7 mouse cellular contexts compared by ENCODE assay signal in genomic region chr16:55575609-55576283, GRCm38 (mm10).
A peak's percentile ranks its signal among the peaks of the same experiment; 100 is the strongest.
DNase-seq lines count a peak whose midpoint lies in the region; ATAC-seq and TF ChIP-seq lines count a peak whose summit lies in the region.
"Not testable (repeated sequence)": the region's sequence is repeated elsewhere in the genome, so short reads cannot be mapped to it uniquely, and the experiment has no call there.

No protein-coding gene starts in this region.

- H3K4me2 ChIP-seq in intestine, embryonic 15.5 days (replicated peaks); intestine, postnatal 0 days (replicated peaks; ENCODE audit: low read depth): not testable (repeated sequence)

- H3K9me3 ChIP-seq in intestine, embryonic 15.5 days; intestine, postnatal 0 days (ENCODE audit: control insufficient read depth): not testable (repeated sequence)

- not testable (repeated sequence) for H3K27ac ChIP-seq in intestine, embryonic 15.5 days; intestine, postnatal 0 days (ENCODE audit: low read depth, low read length)
- H3K27ac ChIP-seq in small intestine, adult 2 months (ENCODE audit: insufficient read depth, low read depth, low read length) = peak overlapping the region; percentile 76; the same call in 1 of the 2 replicates

- TF ChIP-seq POLR2A in small intestine, adult 2 months (IDR thresholded peaks at IDR 0.05; ENCODE audit: low read depth, low read length) = not testable (repeated sequence)

- H3K27me3 ChIP-seq in intestine, embryonic 15.5 days (replicated peaks); intestine, postnatal 0 days (replicated peaks; ENCODE audit: control insufficient read depth, insufficient read depth, low read length); small intestine, adult 2 months (ENCODE audit: control insufficient read depth, insufficient read depth, low read length): not testable (repeated sequence)

- not testable (repeated sequence) for TF ChIP-seq CTCF in intestine, postnatal 0 days (IDR thresholded peaks at IDR 0.05; ENCODE audit: low read depth); small intestine, adult 2 months (IDR thresholded peaks at IDR 0.05; ENCODE audit: extremely low read depth, insufficient read length, insufficient replicate concordance, low read depth, low read length)

- peak; percentile 82 for ATAC-seq in intestine, embryonic 15.5 days
- ATAC-seq in intestine, postnatal 0 days = 0 out of 2 replicates have a peak, but pooled peaks have one; percentile 43
- peak; percentile 66 for ATAC-seq in megakaryocyte, adult 5-6 weeks (ENCODE audit: poor library complexity, severe bottlenecking)
- peak; percentile 85 for ATAC-seq in monocyte, adult 5-6 weeks (replicated peaks; ENCODE audit: insufficient number of reproducible peaks, low FRiP score, low TSS enrichment, poor library complexity, severe bottlenecking)

- H3K36me3 ChIP-seq in intestine, embryonic 15.5 days; intestine, postnatal 0 days (ENCODE audit: control insufficient read depth, insufficient read depth); small intestine, adult 2 months (ENCODE audit: control insufficient read depth, insufficient read depth, low read length): not testable (repeated sequence)

- H3K4me1 ChIP-seq in intestine, embryonic 15.5 days (replicated peaks); intestine, postnatal 0 days (replicated peaks; ENCODE audit: control insufficient read depth, insufficient read depth, low read length): not testable (repeated sequence)
- peaks cover 14% of the 10 kb centered on the region; the same call in 1 of the 2 replicates for H3K4me1 ChIP-seq in small intestine, adult 2 months (ENCODE audit: control insufficient read depth, insufficient read depth, insufficient read length, low read length)

- not testable (repeated sequence) for H3K9ac ChIP-seq in intestine, embryonic 15.5 days; intestine, postnatal 0 days (ENCODE audit: low read depth, low read length)

- 70% methylated on average over 2 of the region's 2 CpGs for WGBS in intestine, embryonic 15.5 days
- 42% methylated on average over 2 of the region's 2 CpGs for WGBS in intestine, postnatal 0 days
- WGBS in small intestine, adult 2 months = 24% methylated on average over 2 of the region's 2 CpGs

- not testable (repeated sequence) for H3K4me3 ChIP-seq in intestine, embryonic 15.5 days (replicated peaks); intestine, postnatal 0 days (ENCODE audit: low read depth, low read length); small intestine, adult 2 months (ENCODE audit: low read depth, low read length)

- peak; percentile 20 for DNase-seq in 416B (ENCODE audit: low read depth)
- DNase-seq in lung, postnatal 25 days (ENCODE audit: low spot score) = peak; percentile 14
